Mouse (Mus musculus) forebrain, embryonic 14.5 days (tissue): ENCODE measurements around the gene Wfs1. TPM values are rescaled to one million over a fixed set of nuclear protein-coding genes. Genes with fewer than 3 reads are reported as not detected.

Source experiments
- ATAC-seq: fragments of 200-750 bp; cut with Nextera tagmentation; 2 replicates; pipeline ENCODE4 v1.8.0; 2017; ENCODE audit warnings: mild to moderate bottlenecking, moderate library complexity
- DNase-seq: peaks from one replicate; pipeline ENCODE4 v3.0.0-alpha.2; 2015; ENCODE audit warnings: low spot score
- H3K27ac ChIP-seq: fragments of 300-500 bp; sonication (generic); 2 replicates; pipeline ENCODE4 v1.5.1; 2014; ENCODE audit warnings: low read depth, mild to moderate bottlenecking, control low read depth, low read length, moderate library complexity
- H3K27me3 ChIP-seq: fragments of 300-500 bp; sonication (generic); replicated peaks from 2 replicates; pipeline ENCODE4 v1.6.1; 2014; ENCODE audit warnings: low read length, control low read depth, mixed read lengths; ENCODE audit not compliant: control insufficient read depth, insufficient read depth
- H3K36me3 ChIP-seq: fragments of 300-500 bp; sonication (generic); 2 replicates; pipeline ENCODE4 v1.6.1; 2014; ENCODE audit warnings: low read length, control low read depth; ENCODE audit not compliant: control insufficient read depth, insufficient read depth
- H3K4me1 ChIP-seq: fragments of 300-500 bp; sonication (generic); 2 replicates; pipeline ENCODE4 v1.6.1; 2014; ENCODE audit warnings: antibody characterized with exemption, low read length, control low read depth; ENCODE audit not compliant: control insufficient read depth, insufficient read depth
- H3K4me2 ChIP-seq: fragments of 300-500 bp; sonication (generic); 2 replicates; pipeline ENCODE4 v1.6.1; 2014; ENCODE audit warnings: mild to moderate bottlenecking, control low read depth, low read length
- H3K4me3 ChIP-seq: fragments of 300-500 bp; sonication (generic); 2 replicates; pipeline ENCODE4 v1.5.1; 2014; ENCODE audit warnings: low read depth, low read length, control low read depth
- H3K9ac ChIP-seq: fragments of 300-500 bp; sonication (generic); 2 replicates; pipeline ENCODE4 v1.6.1; 2014; ENCODE audit warnings: mild to moderate bottlenecking, low read length, control low read depth, moderate library complexity
- H3K9me3 ChIP-seq: fragments of 300-500 bp; sonication (generic); replicated peaks from 2 replicates; pipeline ENCODE4 v1.6.1; 2016; ENCODE audit warnings: low read length, control low read depth, mixed read lengths; ENCODE audit not compliant: control insufficient read depth
- WGBS: fragments of 180-500 bp; shearing (Covaris S2); extraction: QIAGEN DNeasy Blood & Tissue Kit; methylation state at CpG from one replicate; pipeline ENCODE4 v1.1.7; 2014; 5-methylcytosine and 5-hydroxymethylcytosine counted together
- polyA plus RNA-seq: library from polyadenylated mRNA; unstranded; fragments of >200 nt; fragmentation: Nextera tagmentation; extraction: Ambion mirVana; gene quantifications from 2 replicates; pipeline ENCODE4 v1.2.1, GENCODE M21; 2014

Wfs1 gene
- polyA plus RNA-seq = 3.7 and 6.3 TPM in 2 replicates

DNA sequence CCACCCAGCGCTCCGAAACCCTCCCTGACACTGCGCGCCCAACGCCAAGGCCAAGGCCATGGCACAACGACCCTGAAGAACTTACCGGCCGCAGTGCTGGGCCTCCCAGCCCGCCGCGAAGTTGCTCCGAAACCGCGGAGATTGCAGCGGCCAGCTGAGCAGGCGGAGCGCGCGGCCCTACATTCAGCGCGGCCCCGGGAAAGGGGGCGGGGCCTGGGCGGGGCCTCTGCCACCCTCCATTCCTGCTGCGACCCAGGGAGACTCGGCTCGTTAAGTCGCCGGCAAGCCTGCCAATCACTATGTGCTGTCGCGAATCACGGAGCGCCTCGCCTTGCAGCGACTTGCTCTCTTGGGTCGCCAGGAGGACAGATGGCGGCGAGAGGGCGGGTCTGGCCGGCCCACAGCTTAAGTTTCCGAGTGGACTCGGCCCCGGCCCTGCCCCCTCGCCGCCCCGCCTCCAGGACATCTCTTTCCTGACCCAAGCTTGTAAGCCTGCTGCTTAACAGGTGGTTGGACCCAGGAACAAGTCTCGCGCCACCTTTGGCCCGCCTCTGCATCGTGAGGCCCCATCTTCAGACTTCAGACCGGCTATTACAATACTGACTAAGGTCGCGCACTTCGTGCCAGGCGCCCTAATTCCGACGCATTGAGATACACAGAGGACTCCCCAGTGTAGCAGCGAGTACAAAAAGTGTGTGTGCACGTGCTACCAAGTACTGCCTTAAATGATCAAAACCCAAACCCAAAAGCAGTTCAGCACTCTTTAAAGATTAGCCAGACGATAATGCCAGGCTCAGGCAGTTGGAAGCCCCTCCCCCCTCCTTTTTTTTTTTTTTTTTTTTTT, at the start of gene Wfs1:
TSS of gene Wfs1 (minus strand) at position 425 of the 844 bp plus-strand sequence.
- Histone ChIP-seq H3K4me2 (peak within 1 kb of the TSS; percentile 95), H3K36me3 (no peaks in the 10 kb centered on the region), H3K4me1 (peaks cover 4% of the 10 kb centered on the region), H3K4me3 (peak within 1 kb of the TSS; percentile 63), H3K9me3 (no peaks in the 10 kb centered on the region), H3K27me3 (no peaks in the 10 kb centered on the region), H3K9ac (peak within 1 kb of the TSS; percentile 69), H3K27ac (no peak within 1 kb of the TSS)
- WGBS = under 1% methylated on average over 59 of the region's 60 CpGs
- peak; percentile 98 for ATAC-seq
- peak; percentile 98 for DNase-seq

DNA sequence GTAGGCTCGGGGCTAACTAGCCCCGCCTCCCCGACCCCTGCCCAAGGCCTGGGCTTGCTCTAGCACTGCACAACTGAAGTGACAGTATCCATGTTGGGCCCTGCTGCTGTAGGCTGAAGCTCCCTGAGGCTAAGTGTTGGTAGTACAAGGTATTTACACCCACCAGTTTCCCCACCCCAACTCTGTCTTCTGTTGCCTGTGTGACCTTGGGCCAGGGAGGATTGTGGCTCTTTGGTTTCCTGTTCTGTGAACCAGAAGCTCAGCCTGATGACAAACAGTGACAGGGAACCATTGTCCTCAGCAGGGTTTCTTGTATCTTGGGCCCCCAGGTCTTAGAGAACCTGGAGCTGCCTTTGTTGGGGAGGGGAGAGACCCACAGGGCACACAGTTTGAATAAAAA, 47.9 kb upstream of the Wfs1 start:
- Histone ChIP-seq H3K4me3 (no peak overlapping the region), H3K27ac (no peak overlapping the region), H3K9ac (no peak overlapping the region), H3K4me1 (no peaks in the 10 kb centered on the region), H3K27me3 (no peaks in the 10 kb centered on the region), H3K9me3 (no peaks in the 10 kb centered on the region), H3K36me3 (no peaks in the 10 kb centered on the region), H3K4me2 (no peak overlapping the region)
- 79% methylated on average over 3 of the region's 3 CpGs for WGBS
- no peak for DNase-seq
- ATAC-seq = no peak

GRCm38 (mm10) chr5:37035896-37036295, 46.9 kb upstream of the Wfs1 start:
- no peak for DNase-seq
- no peak overlapping the region for H3K27ac ChIP-seq
- no peaks in the 10 kb centered on the region for H3K9me3 ChIP-seq
- H3K4me3 ChIP-seq = no peak overlapping the region
- 0 out of 2 replicates have a peak, but pooled peaks cover 3% of the 10 kb centered on the region for H3K27me3 ChIP-seq
- no peak overlapping the region for H3K9ac ChIP-seq
- H3K4me2 ChIP-seq = no peak overlapping the region
- no peaks in the 10 kb centered on the region for H3K36me3 ChIP-seq
- ATAC-seq = no peak
- WGBS = 84% methylated on average over 6 of the region's 6 CpGs
- no peaks in the 10 kb centered on the region for H3K4me1 ChIP-seq

GRCm38 (mm10) chr5:37035192-37035591, 46.2 kb upstream of the Wfs1 start:
- H3K27me3 ChIP-seq = peaks cover 5% of the 10 kb centered on the region; the same call in 1 of the 2 replicates
- H3K4me1 ChIP-seq = no peaks in the 10 kb centered on the region
- ATAC-seq (no peak), DNase-seq (no peak)
- H3K36me3 ChIP-seq = no peaks in the 10 kb centered on the region
- 67% methylated on average over 6 of the region's 6 CpGs for WGBS
- H3K9ac ChIP-seq = no peak overlapping the region
- no peaks in the 10 kb centered on the region for H3K9me3 ChIP-seq
- H3K27ac ChIP-seq = no peak overlapping the region
- no peak overlapping the region for H3K4me3 ChIP-seq
- H3K4me2 ChIP-seq = no peak overlapping the region

GRCm38 (mm10) chr5:37030753-37031152, 41.7 kb upstream of the Wfs1 start:
- no peak for ATAC-seq
- H3K4me3 ChIP-seq = no peak overlapping the region

DNA sequence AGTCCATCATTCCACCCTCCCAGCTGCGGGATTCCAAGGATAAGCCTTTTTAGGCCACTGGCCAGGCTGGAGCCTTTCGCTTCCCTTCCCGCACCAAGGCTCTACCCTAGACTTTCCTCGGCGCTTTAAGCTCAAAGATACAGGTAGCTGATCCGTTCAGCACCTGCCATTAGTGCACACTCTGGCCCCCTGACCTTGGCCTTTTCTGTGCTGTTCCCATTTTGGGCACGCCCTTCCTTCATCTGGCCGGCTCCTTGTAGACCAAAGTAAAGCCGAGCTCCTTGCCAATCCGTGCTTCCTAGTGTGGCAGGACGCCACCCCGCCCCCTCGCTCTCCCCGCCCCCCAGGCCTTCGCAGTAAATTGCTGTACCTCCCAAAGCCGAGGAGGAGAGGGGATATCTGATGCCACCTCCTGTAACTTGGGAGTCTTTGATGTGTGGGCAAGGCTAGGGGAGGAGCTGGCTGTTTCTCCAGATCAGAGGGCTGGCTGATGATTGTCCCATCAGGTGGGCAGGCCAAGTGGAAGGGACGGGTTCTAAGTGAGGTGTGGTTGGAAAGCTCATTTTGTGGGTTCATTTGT, 40.4 kb upstream of the Wfs1 start:
- DNase-seq = no peak
- peaks cover 27% of the 10 kb centered on the region for H3K27me3 ChIP-seq
- H3K4me3 ChIP-seq = peak overlapping the region; percentile 60
- WGBS = under 1% methylated on average over 17 of the region's 17 CpGs
- no peaks in the 10 kb centered on the region for H3K36me3 ChIP-seq
- no peak overlapping the region for H3K27ac ChIP-seq
- H3K9me3 ChIP-seq = no peaks in the 10 kb centered on the region
- H3K9ac ChIP-seq = peak overlapping the region; percentile 62
- H3K4me1 ChIP-seq = peaks cover 3% of the 10 kb centered on the region; the same call in 1 of the 2 replicates
- peak overlapping the region; percentile 77 for H3K4me2 ChIP-seq
- ATAC-seq = no peak

More at GRCm38 (mm10) chr5:37030753-37031152, 41.7 kb upstream of the Wfs1 start:
- no peaks in the 10 kb centered on the region for H3K36me3 ChIP-seq
- H3K4me2 ChIP-seq = no peak overlapping the region
- no peak overlapping the region for H3K27ac ChIP-seq
- peaks cover 26% of the 10 kb centered on the region for H3K27me3 ChIP-seq
- H3K4me1 ChIP-seq = peaks cover 3% of the 10 kb centered on the region; the same call in 1 of the 2 replicates
- 55% methylated on average over 9 of the region's 9 CpGs for WGBS
- no peaks in the 10 kb centered on the region for H3K9me3 ChIP-seq
- no peak for DNase-seq
- H3K9ac ChIP-seq = no peak overlapping the region

GRCm38 (mm10) chr5:37028486-37029311, 39.7 kb upstream of the Wfs1 start:
- peaks cover 3% of the 10 kb centered on the region; the same call in 1 of the 2 replicates for H3K4me1 ChIP-seq
- H3K4me2 ChIP-seq = peak overlapping the region; percentile 77
- peak overlapping the region; percentile 62 for H3K9ac ChIP-seq
- peak overlapping the region; percentile 60 for H3K4me3 ChIP-seq
- peak overlapping the region; percentile 64; the same call in 1 of the 2 replicates for H3K27ac ChIP-seq
- ATAC-seq (peak; percentile 74), DNase-seq (peak; percentile 56)
- under 1% methylated on average over 70 of the region's 72 CpGs for WGBS
- H3K27me3 ChIP-seq = peaks cover 34% of the 10 kb centered on the region
- H3K9me3 ChIP-seq = no peaks in the 10 kb centered on the region
- no peaks in the 10 kb centered on the region for H3K36me3 ChIP-seq

DNA sequence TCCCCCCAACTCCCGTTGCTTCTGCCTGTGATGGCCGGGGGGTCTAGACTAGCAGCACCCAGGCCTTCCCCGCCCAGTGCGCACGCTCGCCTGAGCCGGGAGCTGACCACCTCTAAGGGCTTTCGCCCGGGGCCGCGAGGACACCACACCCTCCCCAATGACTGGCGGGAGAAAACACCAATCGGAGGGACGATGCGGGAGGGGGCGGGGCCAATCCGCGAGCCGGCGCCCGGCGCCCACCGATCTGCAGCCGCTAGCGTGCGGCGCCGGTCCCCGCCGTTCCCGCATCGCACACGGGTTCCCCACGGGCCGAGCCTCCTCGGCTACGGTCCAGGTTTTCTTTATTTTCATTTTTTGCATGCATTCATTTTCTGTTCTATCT, 39.1 kb upstream of the Wfs1 start:
- H3K27me3 ChIP-seq = peaks cover 34% of the 10 kb centered on the region
- H3K9ac ChIP-seq = peak overlapping the region; percentile 62
- H3K4me3 ChIP-seq = peak overlapping the region; percentile 60
- H3K36me3 ChIP-seq = no peaks in the 10 kb centered on the region
- ATAC-seq (peak; percentile 94), DNase-seq (peak; percentile 87)
- WGBS = 1% methylated on average over 35 of the region's 37 CpGs
- no peaks in the 10 kb centered on the region for H3K9me3 ChIP-seq
- peaks cover 3% of the 10 kb centered on the region; the same call in 1 of the 2 replicates for H3K4me1 ChIP-seq
- peak overlapping the region; percentile 77 for H3K4me2 ChIP-seq
- H3K27ac ChIP-seq = peak overlapping the region; percentile 64; the same call in 1 of the 2 replicates
